Mouse (Mus musculus) yolk sac, embryonic 10.5 days (tissue): ENCODE results near the gene Rasgef1b.

Experiments
- DNase-seq: peaks from one replicate; pipeline ENCODE4 v3.0.0-alpha.2; 2017; ENCODE audit warnings: low spot score

The Rasgef1b gene

GRCm38 (mm10) chr5:99402297-99402696 lies 326.6 kb downstream of the Rasgef1b start:
- DNase-seq, result no peak

- DNase-seq, result no peak
Measured at GRCm38 (mm10) chr5:99399855-99400626, 328.8 kb downstream of the Rasgef1b start.

GRCm38 (mm10) chr5:99398472-99399070 lies 330.3 kb downstream of the Rasgef1b start:
- DNase-seq, result peak; percentile 73

GRCm38 (mm10) chr5:99394578-99394977 lies 334.3 kb downstream of the Rasgef1b start:
- DNase-seq, result no peak

- DNase-seq, result no peak
Measured at GRCm38 (mm10) chr5:99391525-99391924, 337.3 kb downstream of the Rasgef1b start.

GRCm38 (mm10) chr5:99390776-99391175 lies 338.1 kb downstream of the Rasgef1b start:
- DNase-seq, result no peak

- DNase-seq, result no peak
Measured at GRCm38 (mm10) chr5:99390314-99390713, 338.6 kb downstream of the Rasgef1b start.

- DNase-seq, result no peak
Measured at GRCm38 (mm10) chr5:99388585-99389250, 340.1 kb downstream of the Rasgef1b start.

- DNase-seq, result no peak
Measured at GRCm38 (mm10) chr5:99388131-99388530, 340.7 kb downstream of the Rasgef1b start.

GRCm38 (mm10) chr5:99387185-99387981 lies 341.5 kb downstream of the Rasgef1b start:
- DNase-seq, result peak; percentile 85

GRCm38 (mm10) chr5:99386246-99386845 lies 342.5 kb downstream of the Rasgef1b start:
- no peak for DNase-seq

GRCm38 (mm10) chr5:99385737-99386136 lies 343.1 kb downstream of the Rasgef1b start:
- no peak for DNase-seq

GRCm38 (mm10) chr5:99385090-99385489 lies 343.8 kb downstream of the Rasgef1b start:
- no peak for DNase-seq

GRCm38 (mm10) chr5:99383783-99384281 lies 345.0 kb downstream of the Rasgef1b start:
- DNase-seq, result no peak

- no peak for DNase-seq
Measured at GRCm38 (mm10) chr5:99382786-99383185, 346.1 kb downstream of the Rasgef1b start.

GRCm38 (mm10) chr5:99381639-99382038 lies 347.2 kb downstream of the Rasgef1b start:
- no peak for DNase-seq

GRCm38 (mm10) chr5:99380882-99381281 lies 348.0 kb downstream of the Rasgef1b start:
- no peak for DNase-seq

- no peak for DNase-seq
Measured at GRCm38 (mm10) chr5:99380166-99380565, 348.7 kb downstream of the Rasgef1b start.

- DNase-seq, result no peak
Measured at GRCm38 (mm10) chr5:99378437-99379226, 350.2 kb downstream of the Rasgef1b start.

GRCm38 (mm10) chr5:99375725-99376124 lies 353.1 kb downstream of the Rasgef1b start:
- no peak for DNase-seq

GRCm38 (mm10) chr5:99374460-99374859 lies 354.4 kb downstream of the Rasgef1b start:
- DNase-seq, result no peak
